ENCODE assay signal across 8 mouse cellular contexts in the genomic region with DNA sequence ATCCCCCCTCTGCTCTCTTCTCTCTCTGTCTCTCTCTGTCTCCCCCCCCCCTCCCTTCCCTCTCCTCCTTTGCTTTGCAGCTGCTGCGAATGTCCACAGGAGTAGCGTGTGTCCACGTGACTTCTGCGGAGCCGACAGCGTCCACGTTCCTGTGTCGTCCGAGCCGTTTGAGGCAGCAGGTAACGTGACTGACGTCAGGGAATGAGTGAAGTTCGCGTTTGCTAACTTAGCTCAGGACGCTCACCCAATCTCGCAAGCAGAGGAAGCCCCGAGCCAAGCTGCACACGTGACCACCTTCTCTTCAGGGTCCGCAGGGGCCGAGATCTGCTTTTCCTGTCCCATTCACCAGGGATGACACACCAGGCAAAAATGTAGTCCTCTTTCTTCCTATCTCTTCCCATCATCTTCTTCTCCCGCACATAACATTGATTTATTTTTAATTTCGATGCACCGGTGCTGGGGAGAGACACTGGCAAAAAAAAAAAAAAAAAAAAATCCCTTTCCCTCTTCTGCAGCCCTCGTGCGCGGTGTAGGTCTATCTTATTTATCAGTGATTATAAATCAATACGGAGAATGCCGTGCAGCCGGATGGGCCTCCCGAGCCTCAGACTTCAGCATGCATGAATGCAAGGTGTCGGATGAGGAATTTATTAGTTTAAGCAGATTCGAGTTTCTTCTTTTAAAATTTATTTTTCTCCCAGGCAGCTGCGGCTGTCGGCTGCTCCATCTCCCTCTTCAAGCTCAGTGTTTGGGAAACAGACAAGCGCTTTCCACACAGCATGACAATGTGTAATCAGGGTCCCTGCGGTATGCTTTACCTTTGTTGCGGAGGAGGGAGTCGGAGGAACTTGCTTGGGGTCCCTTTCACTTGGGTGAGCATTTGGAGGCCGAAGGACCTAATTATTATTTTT.
DNase-seq lines count a peak whose midpoint lies in the region; ATAC-seq and TF ChIP-seq lines count a peak whose summit lies in the region.

No protein-coding gene starts in this region.

- no peaks in the 10 kb centered on the region for H3K36me3 ChIP-seq in kidney, embryonic 16.5 days (ENCODE audit: insufficient read depth, low read length)
- no peaks in the 10 kb centered on the region for H3K36me3 ChIP-seq in G1E (replicated peaks)
- H3K36me3 ChIP-seq in embryonic facial prominence, embryonic 10.5 days (replicated peaks) = no peaks in the 10 kb centered on the region
- no peaks in the 10 kb centered on the region for H3K36me3 ChIP-seq in myocyte (ENCODE audit: control insufficient read depth, insufficient read depth)
- no peaks in the 10 kb centered on the region for H3K36me3 ChIP-seq in thymus, adult 2 months (ENCODE audit: control insufficient read depth, insufficient read depth, low read length)

- peak; percentile 47; the same call in 1 of the 2 replicates for ATAC-seq in kidney, embryonic 16.5 days (ENCODE audit: low FRiP score, low TSS enrichment)
- no peak for ATAC-seq in G1E (ENCODE audit: extremely low read depth, insufficient number of reproducible peaks, low FRiP score, poor library complexity, severe bottlenecking)
- peak; percentile 21 for ATAC-seq in inflammation-experienced regulatory T-cells, adult 6 months

- peak overlapping the region; percentile 41; the same call in 1 of the 2 replicates for H3K9ac ChIP-seq in kidney, embryonic 16.5 days (replicated peaks; ENCODE audit: low read length)

- no peak overlapping the region for H3K27ac ChIP-seq in kidney, embryonic 16.5 days (ENCODE audit: low read length)
- peak overlapping the region; percentile 57 for H3K27ac ChIP-seq in embryonic facial prominence, embryonic 10.5 days (replicated peaks)
- no peak overlapping the region for H3K27ac ChIP-seq in thymus, adult 2 months (ENCODE audit: control insufficient read depth, insufficient read depth, low read length)

- peaks cover 36% of the 10 kb centered on the region for H3K27me3 ChIP-seq in kidney, embryonic 16.5 days (ENCODE audit: insufficient read depth, low read length)
- H3K27me3 ChIP-seq in G1E (ENCODE audit: insufficient read depth, low read length) = no peaks in the 10 kb centered on the region
- H3K27me3 ChIP-seq in embryonic facial prominence, embryonic 10.5 days (replicated peaks; ENCODE audit: low read depth, poor library complexity, severe bottlenecking) = peaks cover 79% of the 10 kb centered on the region
- H3K27me3 ChIP-seq in myocyte (ENCODE audit: control insufficient read depth, insufficient read depth, insufficient read length) = no peaks in the 10 kb centered on the region
- H3K27me3 ChIP-seq in thymus, adult 2 months (ENCODE audit: control insufficient read depth, insufficient read depth, low read length) = peaks cover 5% of the 10 kb centered on the region; the same call in 1 of the 2 replicates

- TF ChIP-seq POLR2A in myocyte (IDR thresholded peaks at IDR 0.05; ENCODE audit: insufficient read length, low read depth) = no peak
- no peak for TF ChIP-seq POLR2A in thymus, adult 2 months (IDR thresholded peaks at IDR 0.05; ENCODE audit: control insufficient read depth, extremely low read depth, insufficient read depth, low read length, poor library complexity)

- under 1% methylated on average over 39 of the region's 39 CpGs for WGBS in kidney, embryonic 16.5 days
- WGBS in embryonic facial prominence, embryonic 10.5 days = under 1% methylated on average over 39 of the region's 39 CpGs
- WGBS in thymus, adult 2 months = 3% methylated on average over 39 of the region's 39 CpGs

- no peak for TF ChIP-seq CTCF in G1E (IDR thresholded peaks at IDR 0.05; ENCODE audit: low read depth, low read length)
- TF ChIP-seq CTCF in thymus, adult 2 months (IDR thresholded peaks at IDR 0.05; ENCODE audit: borderline replicate concordance, control insufficient read depth, extremely low read depth, insufficient read depth, low read length, poor library complexity) = no peak

- peak overlapping the region; percentile 92 for H3K4me2 ChIP-seq in kidney, embryonic 16.5 days (replicated peaks; ENCODE audit: low read depth, low read length)
- peak overlapping the region; percentile 68 for H3K4me2 ChIP-seq in myocyte (ENCODE audit: low read depth)

- no peaks in the 10 kb centered on the region for H3K79me2 ChIP-seq in myocyte (ENCODE audit: control insufficient read depth, insufficient read depth)

- peak overlapping the region; percentile 57 for H3K4me3 ChIP-seq in kidney, embryonic 16.5 days (ENCODE audit: low read length)
- peak overlapping the region; percentile 31; the same call in 1 of the 2 replicates for H3K4me3 ChIP-seq in G1E (ENCODE audit: low read depth, low read length)
- peak overlapping the region; percentile 59 for H3K4me3 ChIP-seq in embryonic facial prominence, embryonic 10.5 days
- no peak overlapping the region for H3K4me3 ChIP-seq in myocyte
- no peak overlapping the region; the same call in 1 of the 2 replicates for H3K4me3 ChIP-seq in thymus, adult 2 months (ENCODE audit: control insufficient read depth, insufficient read depth, low read length)

- 0 out of 2 replicates have a peak, but pooled peaks cover 5% of the 10 kb centered on the region for H3K4me1 ChIP-seq in kidney, embryonic 16.5 days (ENCODE audit: insufficient read depth, low read length)
- H3K4me1 ChIP-seq in G1E (ENCODE audit: insufficient read depth, low read depth, low read length) = no peaks in the 10 kb centered on the region
- peaks cover 39% of the 10 kb centered on the region for H3K4me1 ChIP-seq in embryonic facial prominence, embryonic 10.5 days
- H3K4me1 ChIP-seq in thymus, adult 2 months (replicated peaks; ENCODE audit: control insufficient read depth, insufficient read depth, low read length) = no peaks in the 10 kb centered on the region

- H3K9me3 ChIP-seq in kidney, embryonic 16.5 days (ENCODE audit: low read length) = no peaks in the 10 kb centered on the region
- H3K9me3 ChIP-seq in G1E (replicated peaks) = peaks cover 85% of the 10 kb centered on the region
- no peaks in the 10 kb centered on the region for H3K9me3 ChIP-seq in embryonic facial prominence, embryonic 10.5 days

- H3ac ChIP-seq in myocyte (ENCODE audit: control insufficient read depth, insufficient read length) = no peak overlapping the region

- DNase-seq in kidney, adult 11 months = no peak
- DNase-seq in G1E (ENCODE audit: low spot score) = no peak
- peak; percentile 68 for DNase-seq in embryonic facial prominence, embryonic 10.5 days (ENCODE audit: low spot score)
- DNase-seq in natural killer cell, adult 2 months (ENCODE audit: low spot score in 2 of 2) = no peak
- no peak for DNase-seq in thymus, adult 2 months

TF ChIP-seq in myocyte, 11 proteins besides CTCF, POLR2A, EP300 and RAD21:
- TF ChIP-seq CEBPB (IDR thresholded peaks at IDR 0.05; ENCODE audit: insufficient read depth, poor library complexity, severe bottlenecking) = no peak
- TF ChIP-seq MYOG (IDR thresholded peaks at IDR 0.05; ENCODE audit: control insufficient read depth in 1 of 3, insufficient read depth in 1 of 3, insufficient read length in 2 of 3, low read depth in 2 of 3) = no peak
- TF ChIP-seq USF1 (IDR thresholded peaks at IDR 0.05; ENCODE audit: low read depth) = peak; percentile 66
- TF ChIP-seq E2F4 (IDR thresholded peaks at IDR 0.05; ENCODE audit: insufficient read depth) = no peak
- TF ChIP-seq REST (IDR thresholded peaks at IDR 0.05; ENCODE audit: insufficient read depth, insufficient read length) = no peak

Comparison
In these comparisons a context has a peak if more than half of its experiments do, and no peak if none do; other contexts are left out.
1. H3K4me3 ChIP-seq: peak in kidney, embryonic 16.5 days (single experiment), G1E (single experiment) and embryonic facial prominence, embryonic 10.5 days (single experiment); none in myocyte (single experiment) and thymus, adult 2 months (single experiment).